Mouse (Mus musculus): ENCODE measurements around the gene Olfr983. TPM values are rescaled to one million over a fixed set of nuclear protein-coding genes. Genes with fewer than 3 reads are reported as not detected.
A peak's percentile ranks its signal among the peaks of the same experiment; 100 is the strongest.

The Olfr983 gene
- polyA plus RNA-seq, 1 experiment = not detected

DNA sequence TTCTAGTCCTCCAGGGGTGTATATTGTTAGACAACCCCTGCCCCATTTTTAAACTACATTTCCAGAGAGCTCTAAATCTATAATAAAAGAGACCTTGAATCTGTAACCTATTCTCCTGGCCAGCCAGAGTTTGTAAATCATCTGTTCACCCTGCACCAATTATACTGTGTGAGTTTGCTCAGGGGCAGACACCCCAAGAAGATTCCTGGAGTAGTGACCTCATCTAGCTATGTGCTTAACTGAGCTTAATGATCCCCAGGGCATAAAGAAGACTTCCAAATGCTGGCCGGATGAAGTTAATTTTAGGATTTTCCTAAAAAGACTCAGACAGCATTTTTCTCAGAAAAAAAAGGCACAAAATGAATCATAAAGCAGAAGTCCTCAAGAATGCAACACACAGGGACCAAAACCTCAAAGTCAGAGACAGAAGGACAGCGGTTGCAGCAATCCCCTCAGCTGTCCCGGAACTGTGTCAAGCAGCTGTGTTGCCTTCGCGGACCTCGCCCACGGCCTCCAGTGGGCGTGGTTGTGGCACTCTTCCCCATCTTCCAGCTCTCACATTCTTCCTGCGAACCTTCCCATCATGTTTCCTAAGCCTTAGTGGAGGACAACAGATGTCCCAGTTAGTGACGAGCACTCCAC, 23.4 kb upstream of the Olfr983 start:
- Histone ChIP-seq H3K4me1 (ENCODE audit: control insufficient read depth, insufficient read depth, low read length) (no peaks in the 10 kb centered on the region), H3K27ac (ENCODE audit: insufficient read depth, low read depth, low read length) (no peak overlapping the region), H3K36me3 (ENCODE audit: control insufficient read depth, insufficient read depth, low read length) (no peaks in the 10 kb centered on the region), H3K4me3 (ENCODE audit: insufficient read depth, low read depth, low read length) (no peak overlapping the region), H3K27me3 (replicated peaks; ENCODE audit: control insufficient read depth, insufficient read depth, low read length) (no peaks in the 10 kb centered on the region)
- TF ChIP-seq CTCF (conservative IDR thresholded peaks at IDR 0.05; ENCODE audit: insufficient read depth, insufficient read length, low read depth, low read length) = no peak
- no peak for TF ChIP-seq POLR2A (IDR thresholded peaks at IDR 0.05; ENCODE audit: low read depth, low read length)
- 44% methylated on average over 10 of the region's 10 CpGs for WGBS
- DNase-seq = peak; percentile 29

DNA sequence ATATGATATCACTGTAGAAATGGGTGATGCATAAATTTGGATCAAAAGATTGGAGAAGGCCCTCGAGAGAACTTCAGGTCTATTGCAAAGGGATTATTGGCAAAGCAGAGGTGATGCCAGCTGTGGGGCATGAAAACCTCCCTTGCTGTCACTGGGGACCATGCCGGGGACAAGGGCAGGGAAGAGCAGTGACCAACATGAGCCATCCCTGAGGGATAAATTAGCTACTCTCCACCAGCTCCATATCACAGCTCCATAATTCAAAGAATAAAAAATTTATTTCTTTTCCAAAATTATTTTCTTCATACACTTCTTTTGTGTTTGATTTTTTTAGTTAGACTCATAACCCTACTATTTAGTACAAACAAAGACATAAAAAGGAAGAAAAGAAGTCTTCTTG, 20.7 kb upstream of the Olfr983 start, which contains the start of gene Olfr984:
TSS of gene Olfr984 (minus strand) at position 101 of the 400 bp plus-strand sequence.
- H3K36me3 ChIP-seq (ENCODE audit: control insufficient read depth, insufficient read depth, low read length) = no peaks in the 10 kb centered on the region
- H3K4me3 ChIP-seq (ENCODE audit: insufficient read depth, low read depth, low read length) = no peak within 1 kb of the TSS
- H3K4me1 ChIP-seq (ENCODE audit: control insufficient read depth, insufficient read depth, low read length) = no peaks in the 10 kb centered on the region
- no peak for DNase-seq
- 81% methylated on average over 2 of the region's 2 CpGs for WGBS
- TF ChIP-seq CTCF (conservative IDR thresholded peaks at IDR 0.05; ENCODE audit: insufficient read depth, insufficient read length, low read depth, low read length) = no peak
- no peak for TF ChIP-seq POLR2A (IDR thresholded peaks at IDR 0.05; ENCODE audit: low read depth, low read length)
- H3K27ac ChIP-seq (ENCODE audit: insufficient read depth, low read depth, low read length) = no peak within 1 kb of the TSS
- H3K27me3 ChIP-seq (replicated peaks; ENCODE audit: control insufficient read depth, insufficient read depth, low read length) = no peaks in the 10 kb centered on the region

DNA sequence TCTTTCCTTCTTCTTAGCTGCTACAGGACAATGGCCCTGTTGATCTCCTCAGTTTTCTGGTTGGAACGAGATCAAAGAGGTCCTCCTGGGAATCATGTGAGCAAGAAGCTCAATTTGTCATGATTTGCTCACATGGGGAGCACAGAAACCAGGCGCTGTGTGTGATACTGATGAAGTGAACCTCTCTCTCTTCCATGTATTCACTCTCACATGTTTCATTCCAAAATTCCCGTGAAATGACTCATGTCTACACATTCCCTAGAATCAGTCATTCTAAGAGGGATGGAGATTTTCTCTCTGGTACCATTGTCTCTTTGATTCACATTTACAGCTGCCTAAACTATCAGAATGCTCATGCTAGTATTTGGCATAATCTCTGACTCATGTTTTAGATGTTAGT, 1.4 kb upstream of the Olfr983 start:
- DNase-seq = no peak
- H3K36me3 ChIP-seq (ENCODE audit: control insufficient read depth, insufficient read depth, low read length) = no peaks in the 10 kb centered on the region
- H3K27ac ChIP-seq (ENCODE audit: insufficient read depth, low read depth, low read length) = no peak overlapping the region
- no peak overlapping the region for H3K4me3 ChIP-seq (ENCODE audit: insufficient read depth, low read depth, low read length)
- H3K4me1 ChIP-seq (ENCODE audit: control insufficient read depth, insufficient read depth, low read length) = no peaks in the 10 kb centered on the region
- TF ChIP-seq POLR2A (IDR thresholded peaks at IDR 0.05; ENCODE audit: low read depth, low read length) = no peak
- TF ChIP-seq CTCF (conservative IDR thresholded peaks at IDR 0.05; ENCODE audit: insufficient read depth, insufficient read length, low read depth, low read length) = no peak
- no peaks in the 10 kb centered on the region for H3K27me3 ChIP-seq (replicated peaks; ENCODE audit: control insufficient read depth, insufficient read depth, low read length)
- WGBS = 66% methylated on average over 3 of the region's 3 CpGs

DNA sequence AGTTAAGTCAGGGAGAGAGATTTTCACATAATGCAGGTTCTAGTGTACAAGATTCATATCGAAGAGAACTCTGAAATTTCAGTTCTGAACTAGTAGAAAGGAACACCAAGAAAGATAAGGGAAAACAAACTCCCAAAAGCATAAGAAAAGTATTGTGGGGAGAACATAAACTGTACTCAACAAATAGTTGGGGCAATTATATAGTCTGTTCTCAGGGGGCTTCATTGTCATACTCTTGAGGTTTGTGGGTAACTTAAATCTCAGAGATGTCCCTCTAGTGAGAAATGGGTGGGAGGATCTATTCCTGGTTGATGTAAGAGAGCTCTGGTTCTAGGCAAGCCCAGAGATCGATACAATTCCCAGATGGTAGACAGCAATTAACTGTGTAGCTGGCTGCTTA, 19.9 kb downstream of the Olfr983 start, which contains the start of gene Olfr982:
TSS of gene Olfr982 (plus strand) at position 301 of the 400 bp plus-strand sequence.
- TF ChIP-seq POLR2A (IDR thresholded peaks at IDR 0.05; ENCODE audit: low read depth, low read length) (no peak), CTCF (conservative IDR thresholded peaks at IDR 0.05; ENCODE audit: insufficient read depth, insufficient read length, low read depth, low read length) (no peak)
- no peaks in the 10 kb centered on the region for H3K27me3 ChIP-seq (replicated peaks; ENCODE audit: control insufficient read depth, insufficient read depth, low read length)
- H3K4me1 ChIP-seq (ENCODE audit: control insufficient read depth, insufficient read depth, low read length) = no peaks in the 10 kb centered on the region
- no peak within 1 kb of the TSS for H3K27ac ChIP-seq (ENCODE audit: insufficient read depth, low read depth, low read length)
- H3K4me3 ChIP-seq (ENCODE audit: insufficient read depth, low read depth, low read length) = no peak within 1 kb of the TSS
- no peaks in the 10 kb centered on the region for H3K36me3 ChIP-seq (ENCODE audit: control insufficient read depth, insufficient read depth, low read length)
- WGBS = 77% methylated on average over 2 of the region's 2 CpGs
- DNase-seq = no peak

DNA sequence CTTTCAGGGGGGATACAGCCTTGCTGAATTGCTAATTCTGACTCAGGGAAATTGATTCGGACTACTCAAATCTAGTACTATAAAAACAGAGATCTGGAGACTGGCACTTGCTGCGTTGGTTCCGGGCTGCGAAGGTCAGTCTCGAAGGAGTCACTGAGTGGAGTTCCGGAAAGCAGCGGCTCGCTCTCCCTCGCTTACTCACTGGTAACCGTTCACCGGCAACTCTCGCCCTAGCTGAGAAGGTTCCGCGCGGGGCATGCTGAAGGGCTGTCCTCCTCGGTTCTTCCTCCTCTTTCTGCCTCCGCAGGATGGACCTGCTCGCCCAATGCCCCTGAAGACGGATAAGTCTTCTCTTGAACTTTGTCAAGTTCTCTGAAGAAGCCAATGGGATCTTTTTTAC, 43.3 kb downstream of the Olfr983 start:
- no peak for DNase-seq
- 92% methylated on average over 19 of the region's 19 CpGs for WGBS
- Histone ChIP-seq H3K27me3 (replicated peaks; ENCODE audit: control insufficient read depth, insufficient read depth, low read length) (no peaks in the 10 kb centered on the region), H3K4me3 (ENCODE audit: insufficient read depth, low read depth, low read length) (no peak overlapping the region), H3K4me1 (ENCODE audit: control insufficient read depth, insufficient read depth, low read length) (no peaks in the 10 kb centered on the region), H3K36me3 (ENCODE audit: control insufficient read depth, insufficient read depth, low read length) (no peaks in the 10 kb centered on the region), H3K27ac (ENCODE audit: insufficient read depth, low read depth, low read length) (no peak overlapping the region)
- TF ChIP-seq POLR2A (IDR thresholded peaks at IDR 0.05; ENCODE audit: low read depth, low read length) = no peak
- no peak for TF ChIP-seq CTCF (conservative IDR thresholded peaks at IDR 0.05; ENCODE audit: insufficient read depth, insufficient read length, low read depth, low read length)

Other genes with a start within 250 kb of the Olfr983 start
- gene Olfr972, start 227.2 kb downstream of the Olfr983 start, polyA plus RNA-seq (2012; rRNA removed) = not detected in 2 replicates
- not detected in 2 replicates for gene Olfr229, start 186.3 kb downstream of the Olfr983 start, polyA plus RNA-seq (2012; rRNA removed)
- not detected in 2 replicates for gene Olfr974, start 156.1 kb downstream of the Olfr983 start, polyA plus RNA-seq (2012; rRNA removed)
- gene Olfr975, start 141.5 kb downstream of the Olfr983 start, polyA plus RNA-seq (2012; rRNA removed) = not detected in 2 replicates
- gene Olfr976, start 132.5 kb downstream of the Olfr983 start, polyA plus RNA-seq (2012; rRNA removed) = not detected in 2 replicates
- not detected in 2 replicates for gene Olfr978, start 101.5 kb downstream of the Olfr983 start, polyA plus RNA-seq (2012; rRNA removed)
- not detected in 2 replicates for gene Olfr979, start 90.1 kb downstream of the Olfr983 start, polyA plus RNA-seq (2012; rRNA removed)
- gene Olfr980, start 84.0 kb downstream of the Olfr983 start, polyA plus RNA-seq (2012; rRNA removed) = not detected in 2 replicates
- gene Olfr981, start 72.1 kb downstream of the Olfr983 start, polyA plus RNA-seq (2012; rRNA removed) = not detected in 2 replicates
- not detected in 2 replicates for gene Olfr982, start 19.8 kb downstream of the Olfr983 start, polyA plus RNA-seq (2012; rRNA removed)
- not detected in 2 replicates for gene Olfr984, start 20.6 kb upstream of the Olfr983 start, polyA plus RNA-seq (2012; rRNA removed)
- not detected in 2 replicates for gene Olfr985, start 36.6 kb upstream of the Olfr983 start, polyA plus RNA-seq (2012; rRNA removed)
- gene Tmem225, start 54.5 kb upstream of the Olfr983 start, polyA plus RNA-seq (2012; rRNA removed) = not detected in 2 replicates
- not detected in 2 replicates for gene Olfr986, start 87.3 kb upstream of the Olfr983 start, polyA plus RNA-seq (2012; rRNA removed)
- 0.94 and 1.1 TPM in 2 replicates for gene Zfp202, start 98.7 kb upstream of the Olfr983 start, polyA plus RNA-seq (2012; rRNA removed)
- gene Scn3b, start 175.6 kb upstream of the Olfr983 start, polyA plus RNA-seq (2012; rRNA removed) = 0.05 and 0.38 TPM in 2 replicates

All from kidney, adult 2 months (tissue).